Mouse (Mus musculus) lung, adult 2 months (tissue): ENCODE results near the gene Mbd5.
A peak's percentile ranks its signal among the peaks of the same experiment; 100 is the strongest.

Source experiments
- CTCF ChIP-seq: fragments of 200-500 bp; IDR thresholded peaks from 2 replicates; pipeline ENCODE4 v1.5.1; 2011; ENCODE audit warnings: mild to moderate bottlenecking, low read length, control low read depth; ENCODE audit not compliant: insufficient read depth
- POLR2A ChIP-seq: fragments of 200-500 bp; IDR thresholded peaks from 2 replicates; pipeline ENCODE4 v1.6.1; 2011; ENCODE audit warnings: low read depth, mild to moderate bottlenecking, control low read depth, low read length, borderline replicate concordance; ENCODE audit errors: extremely low read depth

- TF ChIP-seq CTCF (0 out of 2 replicates have a peak, but pooled peaks have one; percentile 24), POLR2A (no peak)
Measured at GRCm38 (mm10) chr2:48908866-48909265, 40.4 kb upstream of the Mbd5 start.
